Mouse (Mus musculus): ENCODE results near the gene Slc13a2. TPM values are rescaled to one million over a fixed set of nuclear protein-coding genes. Genes with fewer than 3 reads are reported as not detected.

Slc13a2 gene
- total and polyA plus RNA-seq, 2 experiments from 2014 or later = not detected

- Histone ChIP-seq H3K4me2 (ENCODE audit: low read depth, low read length, poor library complexity, severe bottlenecking) (no peak overlapping the region), H3K36me3 (ENCODE audit: insufficient read depth, low read length) (no peaks in the 10 kb centered on the region), H3K9ac (replicated peaks; ENCODE audit: low read length, poor library complexity, severe bottlenecking) (no peak overlapping the region), H3K27me3 (ENCODE audit: insufficient read depth, low read length) (no peaks in the 10 kb centered on the region), H3K27ac (ENCODE audit: low read depth, low read length) (no peak overlapping the region), H3K4me1 (ENCODE audit: insufficient read depth, low read length) (no peaks in the 10 kb centered on the region), H3K9me3 (ENCODE audit: low read length) (no peaks in the 10 kb centered on the region), H3K4me3 (ENCODE audit: low read depth, low read length) (no peak overlapping the region)
- WGBS = 90% methylated on average over 3 of the region's 3 CpGs
- ATAC-seq (ENCODE audit: low FRiP score) (no peak), DNase-seq (ENCODE audit: low spot score) (no peak)
- no peak for TF ChIP-seq CTCF (IDR thresholded peaks at IDR 0.05)
Observed at GRCm38 (mm10) chr11:78372166-78372565, 49.9 kb downstream of the Slc13a2 start.

- ATAC-seq (ENCODE audit: low FRiP score) (no peak), DNase-seq (ENCODE audit: low spot score) (no peak)
- Histone ChIP-seq H3K27ac (ENCODE audit: low read depth, low read length) (no peak overlapping the region), H3K4me1 (ENCODE audit: insufficient read depth, low read length) (no peaks in the 10 kb centered on the region), H3K4me2 (ENCODE audit: low read depth, low read length, poor library complexity, severe bottlenecking) (no peak overlapping the region), H3K4me3 (ENCODE audit: low read depth, low read length) (no peak overlapping the region), H3K36me3 (ENCODE audit: insufficient read depth, low read length) (no peaks in the 10 kb centered on the region), H3K27me3 (ENCODE audit: insufficient read depth, low read length) (no peaks in the 10 kb centered on the region), H3K9me3 (ENCODE audit: low read length) (no peaks in the 10 kb centered on the region), H3K9ac (replicated peaks; ENCODE audit: low read length, poor library complexity, severe bottlenecking) (no peak overlapping the region)
- no peak for TF ChIP-seq CTCF (IDR thresholded peaks at IDR 0.05)
- 92% methylated on average over 11 of the region's 11 CpGs for WGBS
Observed at GRCm38 (mm10) chr11:78371711-78372110, 50.3 kb downstream of the Slc13a2 start.

GRCm38 (mm10) chr11:78370389-78370788 lies 51.6 kb downstream of the Slc13a2 start:
- 92% methylated on average over 1 of the region's 1 CpGs for WGBS
- H3K27ac ChIP-seq (ENCODE audit: low read depth, low read length) = no peak overlapping the region
- H3K27me3 ChIP-seq (ENCODE audit: insufficient read depth, low read length) = no peaks in the 10 kb centered on the region
- no peak overlapping the region for H3K4me3 ChIP-seq (ENCODE audit: low read depth, low read length)
- no peaks in the 10 kb centered on the region for H3K4me1 ChIP-seq (ENCODE audit: insufficient read depth, low read length)
- no peak for TF ChIP-seq CTCF (IDR thresholded peaks at IDR 0.05)
- no peak overlapping the region for H3K4me2 ChIP-seq (ENCODE audit: low read depth, low read length, poor library complexity, severe bottlenecking)
- H3K9me3 ChIP-seq (ENCODE audit: low read length) = no peaks in the 10 kb centered on the region
- ATAC-seq (ENCODE audit: low FRiP score) (no peak), DNase-seq (ENCODE audit: low spot score) (no peak)
- no peaks in the 10 kb centered on the region for H3K36me3 ChIP-seq (ENCODE audit: insufficient read depth, low read length)
- no peak overlapping the region for H3K9ac ChIP-seq (replicated peaks; ENCODE audit: low read length, poor library complexity, severe bottlenecking)

GRCm38 (mm10) chr11:78367456-78368225 lies 54.4 kb downstream of the Slc13a2 start:
- no peaks in the 10 kb centered on the region for H3K4me1 ChIP-seq (ENCODE audit: insufficient read depth, low read length)

GRCm38 (mm10) chr11:78364103-78364502 lies 57.9 kb downstream of the Slc13a2 start:
- Histone ChIP-seq H3K4me2 (ENCODE audit: low read depth, low read length, poor library complexity, severe bottlenecking) (no peak overlapping the region), H3K4me1 (ENCODE audit: insufficient read depth, low read length) (no peaks in the 10 kb centered on the region), H3K27me3 (ENCODE audit: insufficient read depth, low read length) (no peaks in the 10 kb centered on the region), H3K9me3 (ENCODE audit: low read length) (no peaks in the 10 kb centered on the region), H3K4me3 (ENCODE audit: low read depth, low read length) (no peak overlapping the region), H3K36me3 (ENCODE audit: insufficient read depth, low read length) (no peaks in the 10 kb centered on the region), H3K27ac (ENCODE audit: low read depth, low read length) (no peak overlapping the region), H3K9ac (replicated peaks; ENCODE audit: low read length, poor library complexity, severe bottlenecking) (no peak overlapping the region)
- no peak for DNase-seq (ENCODE audit: low spot score)
- no peak for ATAC-seq (ENCODE audit: low FRiP score)
- no peak for TF ChIP-seq CTCF (IDR thresholded peaks at IDR 0.05)
- 48% methylated on average over 8 of the region's 8 CpGs for WGBS

More at GRCm38 (mm10) chr11:78367456-78368225, 54.4 kb downstream of the Slc13a2 start:
- TF ChIP-seq CTCF (IDR thresholded peaks at IDR 0.05) = no peak
- H3K27ac ChIP-seq (ENCODE audit: low read depth, low read length) = no peak overlapping the region
- H3K36me3 ChIP-seq (ENCODE audit: insufficient read depth, low read length) = no peaks in the 10 kb centered on the region
- no peaks in the 10 kb centered on the region for H3K27me3 ChIP-seq (ENCODE audit: insufficient read depth, low read length)
- no peak for ATAC-seq (ENCODE audit: low FRiP score)
- no peak overlapping the region for H3K9ac ChIP-seq (replicated peaks; ENCODE audit: low read length, poor library complexity, severe bottlenecking)
- 92% methylated on average over 14 of the region's 15 CpGs for WGBS
- DNase-seq (ENCODE audit: low spot score) = no peak
- no peaks in the 10 kb centered on the region for H3K9me3 ChIP-seq (ENCODE audit: low read length)
- no peak overlapping the region for H3K4me3 ChIP-seq (ENCODE audit: low read depth, low read length)
- no peak overlapping the region for H3K4me2 ChIP-seq (ENCODE audit: low read depth, low read length, poor library complexity, severe bottlenecking)

- Histone ChIP-seq H3K4me1 (ENCODE audit: insufficient read depth, low read length) (no peaks in the 10 kb centered on the region), H3K9me3 (ENCODE audit: low read length) (no peaks in the 10 kb centered on the region), H3K9ac (replicated peaks; ENCODE audit: low read length, poor library complexity, severe bottlenecking) (no peak overlapping the region), H3K4me3 (ENCODE audit: low read depth, low read length) (no peak overlapping the region), H3K27me3 (ENCODE audit: insufficient read depth, low read length) (no peaks in the 10 kb centered on the region), H3K36me3 (ENCODE audit: insufficient read depth, low read length) (no peaks in the 10 kb centered on the region), H3K4me2 (ENCODE audit: low read depth, low read length, poor library complexity, severe bottlenecking) (no peak overlapping the region), H3K27ac (ENCODE audit: low read depth, low read length) (no peak overlapping the region)
- TF ChIP-seq CTCF (IDR thresholded peaks at IDR 0.05) = no peak
- DNase-seq (ENCODE audit: low spot score) (no peak), ATAC-seq (ENCODE audit: low FRiP score) (no peak)
- 84% methylated on average over 13 of the region's 13 CpGs for WGBS
Observed at GRCm38 (mm10) chr11:78363309-78364007, 58.6 kb downstream of the Slc13a2 start.
